Mouse (Mus musculus) liver, embryonic 14.5 days (tissue): ENCODE data around the gene Dao.

Experiments
- CTCF ChIP-seq: IDR thresholded peaks from 2 replicates; pipeline ENCODE4 v1.5.1; 2016; ENCODE audit warnings: antibody characterized with exemption, low read depth, control low read depth
- EP300 ChIP-seq: IDR thresholded peaks from 2 replicates; pipeline ENCODE4 v1.6.1; 2016; ENCODE audit warnings: antibody characterized with exemption, low read depth

DNA sequence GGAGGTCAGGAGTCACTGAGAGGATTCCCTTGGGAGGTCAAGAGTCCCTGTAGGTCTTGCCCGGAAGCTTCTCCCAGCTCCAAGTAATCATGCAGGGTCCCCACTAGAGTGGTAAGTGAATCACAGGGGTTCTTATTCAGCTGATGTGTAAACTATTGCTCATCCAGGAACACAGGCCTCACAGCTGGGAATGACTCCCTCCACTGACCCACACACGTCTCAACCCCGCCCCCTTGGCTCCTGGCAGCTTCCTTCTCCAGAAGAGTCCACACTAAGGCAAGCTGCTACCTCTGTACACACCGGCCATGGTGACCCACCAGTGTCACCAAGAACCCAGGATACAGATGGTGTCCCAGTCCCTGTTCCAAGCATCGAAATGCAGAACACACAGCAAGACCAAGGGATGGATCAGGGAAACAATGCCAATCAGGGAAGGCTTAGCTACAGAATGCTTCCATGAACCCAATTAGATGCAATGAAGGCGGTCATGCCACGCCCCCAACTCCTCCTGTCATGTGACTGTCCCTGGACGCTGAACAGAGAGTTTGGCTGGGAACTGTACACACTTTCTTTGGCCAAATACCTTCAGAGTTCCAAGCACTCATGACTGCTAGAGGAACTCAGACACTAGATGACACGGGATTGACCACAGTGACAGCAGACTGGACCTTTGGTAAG lies 27.8 kb upstream of the Dao start:
- TF ChIP-seq CTCF (no peak), EP300 (no peak)
